Mouse (Mus musculus) limb, embryonic 14.5 days (tissue): ENCODE data around the gene Pitpna. TPM values are rescaled to one million over a fixed set of nuclear protein-coding genes. Genes with fewer than 3 reads are reported as not detected.
A peak's percentile ranks its signal among the peaks of the same experiment; 100 is the strongest.

Source experiments
- ATAC-seq: fragments of 200-750 bp; cut with Nextera tagmentation; 2 replicates; pipeline ENCODE4 v1.8.0; 2017; ENCODE audit warnings: low read depth, moderate number of reproducible peaks, moderate TSS enrichment; ENCODE audit not compliant: low FRiP score
- DNase-seq: peaks from one replicate; pipeline ENCODE4 v3.0.0-alpha.2; 2015; ENCODE audit warnings: low spot score
- H3K27ac ChIP-seq: fragments of 300-500 bp; sonication (generic); replicated peaks from 2 replicates; pipeline ENCODE4 v1.5.1; 2014; ENCODE audit warnings: low read depth, mild to moderate bottlenecking, low read length, moderate library complexity, mixed read lengths
- H3K27me3 ChIP-seq: fragments of 300-500 bp; sonication (generic); 2 replicates; pipeline ENCODE4 v1.6.1; 2014; ENCODE audit warnings: low read length, mixed read lengths; ENCODE audit not compliant: control insufficient read depth, insufficient read depth
- H3K36me3 ChIP-seq: fragments of 300-500 bp; sonication (generic); 2 replicates; pipeline ENCODE4 v1.6.1; 2014; ENCODE audit warnings: mild to moderate bottlenecking, low read length, moderate library complexity, mixed read lengths; ENCODE audit not compliant: control insufficient read depth, insufficient read depth
- H3K4me1 ChIP-seq: fragments of 300-500 bp; sonication (generic); 2 replicates; pipeline ENCODE4 v1.6.1; 2014; ENCODE audit warnings: antibody characterized with exemption, low read length, mixed read lengths; ENCODE audit not compliant: control insufficient read depth, insufficient read depth
- H3K4me2 ChIP-seq: fragments of 300-500 bp; sonication (generic); replicated peaks from 2 replicates; pipeline ENCODE4 v1.6.1; 2014; ENCODE audit warnings: low read depth, mild to moderate bottlenecking, low read length, moderate library complexity; ENCODE audit not compliant: severe bottlenecking
- H3K4me3 ChIP-seq: fragments of 300-500 bp; sonication (generic); replicated peaks from 2 replicates; pipeline ENCODE4 v1.5.1; 2014; ENCODE audit warnings: low read length
- H3K9ac ChIP-seq: fragments of 300-500 bp; sonication (generic); 2 replicates; pipeline ENCODE4 v1.6.1; 2014; ENCODE audit warnings: mild to moderate bottlenecking, low read depth, low read length, moderate library complexity; ENCODE audit not compliant: severe bottlenecking
- H3K9me3 ChIP-seq: fragments of 300-500 bp; sonication (generic); 2 replicates; pipeline ENCODE4 v1.6.1; 2016; ENCODE audit warnings: low read length; ENCODE audit not compliant: control insufficient read depth
- POLR2A ChIP-seq: fragments of 200-500 bp; IDR thresholded peaks from 2 replicates; pipeline ENCODE4 v1.8.0; 2012; ENCODE audit warnings: inconsistent platforms, mild to moderate bottlenecking, moderate library complexity, borderline replicate concordance; ENCODE audit not compliant: insufficient read depth, insufficient read length; ENCODE audit errors: extremely low read depth
- WGBS: fragments of 180-500 bp; shearing (Covaris S2); extraction: QIAGEN DNeasy Blood & Tissue Kit; methylation state at CpG from one replicate; pipeline ENCODE4 v1.1.7; 2014; 5-methylcytosine and 5-hydroxymethylcytosine counted together
- polyA plus RNA-seq, 2 experiments: library from polyadenylated mRNA; depleted of rRNA in 1 of 2; stranded (reverse) in 1 of 2; unstranded in 1 of 2; fragments of >200 nt; fragmentation: Nextera tagmentation in 1 of 2; extraction: Ambion mirVana in 1 of 2; gene quantifications; 2 replicates each; pipeline versions ENCODE4 v1.2.1 to v1.2.3; 2012 to 2014

Gene Pitpna
- polyA plus RNA-seq, 2 experiments: 78.6 to 80.3 TPM

GRCm38 (mm10) chr11:75625820-75626219 is 37.9 kb downstream of the Pitpna start:
- H3K4me2 ChIP-seq: no peak overlapping the region
- WGBS: 91% methylated on average over 4 of the region's 4 CpGs
- peaks cover 65% of the 10 kb centered on the region for H3K36me3 ChIP-seq
- no peaks in the 10 kb centered on the region for H3K9me3 ChIP-seq
- H3K27me3 ChIP-seq: no peaks in the 10 kb centered on the region
- no peak overlapping the region for H3K27ac ChIP-seq
- ATAC-seq: no peak
- H3K4me3 ChIP-seq: no peak overlapping the region
- no peak overlapping the region for H3K9ac ChIP-seq
- 0 out of 2 replicates have a peak, but pooled peaks cover 5% of the 10 kb centered on the region for H3K4me1 ChIP-seq
- TF ChIP-seq POLR2A: no peak
- no peak for DNase-seq

- Histone ChIP-seq H3K4me3 (peak overlapping the region; percentile 53), H3K27me3 (no peaks in the 10 kb centered on the region), H3K4me2 (peak overlapping the region; percentile 83), H3K4me1 (peaks cover 10% of the 10 kb centered on the region; the same call in 1 of the 2 replicates), H3K9me3 (no peaks in the 10 kb centered on the region), H3K9ac (peak overlapping the region; percentile 61; the same call in 1 of the 2 replicates), H3K27ac (peak overlapping the region; percentile 67), H3K36me3 (peaks cover 43% of the 10 kb centered on the region)
- WGBS: 18% methylated on average over 5 of the region's 5 CpGs
- no peak for ATAC-seq
- TF ChIP-seq POLR2A: no peak
- DNase-seq: no peak
Observed at GRCm38 (mm10) chr11:75630098-75630497, 42.2 kb downstream of the Pitpna start.

GRCm38 (mm10) chr11:75630645-75631229 is 42.8 kb downstream of the Pitpna start, which contains the start of gene Inpp5k:
TSS of gene Inpp5k (plus strand) at chr11:75630988.
- peaks cover 43% of the 10 kb centered on the region for H3K36me3 ChIP-seq
- DNase-seq: peak; percentile 99

GRCm38 (mm10) chr11:75631561-75632225 is 43.8 kb downstream of the Pitpna start:
- 13% methylated on average over 13 of the region's 13 CpGs for WGBS

More at GRCm38 (mm10) chr11:75630645-75631229, 42.8 kb downstream of the Pitpna start, which contains the start of gene Inpp5k:
- Histone ChIP-seq H3K9ac (peak within 1 kb of the TSS; percentile 61), H3K4me3 (peak within 1 kb of the TSS; percentile 53), H3K27ac (peak within 1 kb of the TSS; percentile 67), H3K4me2 (peak within 1 kb of the TSS; percentile 83), H3K27me3 (no peaks in the 10 kb centered on the region), H3K4me1 (peaks cover 10% of the 10 kb centered on the region; the same call in 1 of the 2 replicates), H3K9me3 (no peaks in the 10 kb centered on the region)
- WGBS: under 1% methylated on average over 47 of the region's 53 CpGs
- TF ChIP-seq POLR2A: peak; percentile 91; the same call in 1 of the 2 replicates
- ATAC-seq: peak; percentile 99

GRCm38 (mm10) chr11:75632921-75633320 is 45.0 kb downstream of the Pitpna start:
- peaks cover 10% of the 10 kb centered on the region; the same call in 1 of the 2 replicates for H3K4me1 ChIP-seq
- 89% methylated on average over 5 of the region's 5 CpGs for WGBS
- no peaks in the 10 kb centered on the region for H3K9me3 ChIP-seq
- ATAC-seq: no peak
- no peak for DNase-seq
- H3K4me2 ChIP-seq: no peak overlapping the region
- no peak overlapping the region for H3K9ac ChIP-seq
- no peak overlapping the region for H3K27ac ChIP-seq
- H3K36me3 ChIP-seq: peaks cover 32% of the 10 kb centered on the region
- TF ChIP-seq POLR2A: no peak
- no peaks in the 10 kb centered on the region for H3K27me3 ChIP-seq
- no peak overlapping the region for H3K4me3 ChIP-seq

More at GRCm38 (mm10) chr11:75631561-75632225, 43.8 kb downstream of the Pitpna start:
- H3K9ac ChIP-seq: peak overlapping the region; percentile 61
- no peaks in the 10 kb centered on the region for H3K9me3 ChIP-seq
- ATAC-seq (no peak), DNase-seq (no peak)
- TF ChIP-seq POLR2A: no peak
- peaks cover 10% of the 10 kb centered on the region; the same call in 1 of the 2 replicates for H3K4me1 ChIP-seq
- H3K27me3 ChIP-seq: no peaks in the 10 kb centered on the region
- H3K4me3 ChIP-seq: peak overlapping the region; percentile 53
- H3K4me2 ChIP-seq: peak overlapping the region; percentile 83
- H3K36me3 ChIP-seq: peaks cover 34% of the 10 kb centered on the region
- no peak overlapping the region for H3K27ac ChIP-seq
